Mouse (Mus musculus): ENCODE data around the gene Twf2.

Gene Twf2

DNA sequence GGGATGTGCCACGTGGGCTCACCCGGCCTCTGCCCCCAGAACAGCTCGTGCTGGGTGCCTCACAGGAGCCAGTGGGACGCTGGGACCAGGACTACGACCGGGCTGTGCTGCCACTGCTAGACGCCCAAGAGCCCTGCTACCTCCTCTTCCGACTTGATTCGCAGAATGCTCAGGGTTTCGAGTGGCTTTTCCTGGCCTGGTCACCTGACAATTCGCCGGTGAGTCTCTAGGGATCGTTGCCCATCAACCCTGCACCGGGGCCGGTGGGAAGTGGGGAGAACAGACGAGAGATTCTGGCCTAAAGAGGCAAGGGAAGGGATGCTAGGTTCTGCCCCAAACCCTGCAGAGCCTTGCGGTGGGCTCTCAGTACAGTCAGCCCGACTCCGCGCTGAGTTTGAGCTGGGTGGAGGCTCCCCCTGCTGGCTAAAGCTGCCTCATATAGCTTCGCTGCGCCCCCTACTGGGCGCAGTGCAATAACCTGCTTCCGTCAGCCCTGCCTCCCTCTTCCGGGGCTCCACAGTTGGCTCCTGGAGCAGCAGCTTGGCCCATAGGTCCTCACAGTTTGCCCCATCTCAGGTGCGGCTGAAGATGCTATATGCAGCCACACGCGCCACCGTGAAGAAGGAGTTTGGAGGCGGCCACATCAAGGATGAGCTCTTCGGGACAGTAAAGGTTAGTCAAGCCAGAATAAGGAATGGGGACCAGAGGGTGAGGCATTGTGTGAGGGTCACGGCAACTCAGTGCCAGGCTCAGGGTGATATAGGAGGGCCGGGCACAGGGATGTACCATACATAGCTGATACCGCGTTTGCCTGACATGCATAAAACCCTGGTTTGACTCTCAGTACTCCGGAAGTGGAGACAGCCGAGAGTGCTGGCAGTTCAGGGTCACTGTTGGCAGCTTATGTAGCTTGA, 9.0 kb downstream of the Twf2 start:
- peak; percentile 97 for DNase-seq (ENCODE audit: low read depth, low spot score)

DNA sequence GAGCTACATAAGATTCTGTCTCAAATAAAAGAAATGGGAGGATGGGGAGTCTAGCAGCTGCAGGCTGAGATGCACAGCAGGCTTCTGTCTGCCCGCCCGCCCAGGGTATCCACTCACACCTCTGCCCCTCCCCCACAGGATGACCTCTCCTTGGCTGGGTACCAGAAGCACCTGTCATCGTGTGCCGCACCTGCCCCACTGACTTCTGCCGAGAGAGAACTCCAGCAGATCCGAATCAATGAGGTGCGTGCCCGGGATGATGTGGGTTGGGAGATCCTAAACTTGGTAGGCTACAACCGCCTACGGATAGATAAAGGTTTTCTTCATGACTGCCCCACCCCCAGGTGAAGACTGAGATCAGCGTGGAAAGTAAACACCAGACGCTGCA, 9.7 kb downstream of the Twf2 start:
- DNase-seq (ENCODE audit: low read depth, low spot score): no peak

DNA sequence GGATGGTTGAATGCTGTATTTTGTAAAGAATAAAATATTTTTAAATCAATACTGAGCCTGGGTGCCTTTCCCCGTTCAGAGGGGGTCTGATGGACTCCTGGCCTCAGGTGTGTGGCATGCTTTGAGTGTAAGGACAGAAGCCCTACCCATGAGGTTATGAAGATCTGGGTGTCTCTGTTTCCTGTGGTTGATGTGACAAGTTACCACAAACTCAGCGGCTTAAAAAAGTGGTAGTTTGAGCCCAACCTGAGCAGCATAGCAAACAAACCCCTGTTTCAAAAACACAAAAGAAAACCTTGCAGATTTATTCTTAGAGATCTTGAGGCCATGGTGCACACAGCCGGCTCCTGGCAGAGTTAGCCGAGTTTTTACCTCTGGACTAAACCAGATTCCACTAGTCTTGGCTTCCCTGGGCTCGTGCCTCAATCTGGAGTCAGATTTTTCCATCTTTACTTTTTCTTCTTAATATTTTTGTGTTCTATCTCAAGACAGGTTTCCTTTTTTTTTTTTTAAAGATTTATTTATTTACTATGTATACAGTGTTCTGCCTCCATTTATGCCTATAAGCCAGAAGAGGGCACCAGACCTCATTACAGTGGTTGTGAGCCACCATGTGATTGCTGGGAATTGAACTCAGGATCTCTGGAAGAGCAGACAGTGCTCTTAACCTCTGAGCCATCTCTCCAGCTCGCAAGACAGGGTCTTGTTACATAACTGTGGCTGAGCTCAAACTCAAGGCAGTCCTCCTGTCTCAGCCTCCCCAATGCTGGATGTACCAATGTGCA, 12.6 kb downstream of the Twf2 start:
- DNase-seq (ENCODE audit: low read depth, low spot score): no peak

DNA sequence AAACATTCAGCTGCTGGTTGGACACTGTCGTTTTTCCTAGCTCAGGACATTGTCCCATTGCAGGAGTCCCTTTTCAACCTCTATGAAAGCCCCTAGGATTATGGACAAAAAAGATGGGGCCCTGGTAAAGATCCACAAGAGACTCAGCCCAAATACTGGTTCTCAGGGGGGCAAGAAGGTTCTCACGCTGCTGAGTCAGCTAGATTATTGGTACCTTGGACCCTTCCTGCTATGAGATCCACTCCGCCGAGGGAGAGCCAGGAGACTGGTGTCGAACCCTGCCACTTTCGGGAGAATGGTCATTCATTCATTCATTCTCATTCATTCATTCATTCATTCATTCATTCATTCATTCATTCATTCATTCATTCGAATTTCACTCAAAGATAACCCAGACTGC, 14.1 kb downstream of the Twf2 start:
- no peak for DNase-seq (ENCODE audit: low read depth, low spot score)

DNA sequence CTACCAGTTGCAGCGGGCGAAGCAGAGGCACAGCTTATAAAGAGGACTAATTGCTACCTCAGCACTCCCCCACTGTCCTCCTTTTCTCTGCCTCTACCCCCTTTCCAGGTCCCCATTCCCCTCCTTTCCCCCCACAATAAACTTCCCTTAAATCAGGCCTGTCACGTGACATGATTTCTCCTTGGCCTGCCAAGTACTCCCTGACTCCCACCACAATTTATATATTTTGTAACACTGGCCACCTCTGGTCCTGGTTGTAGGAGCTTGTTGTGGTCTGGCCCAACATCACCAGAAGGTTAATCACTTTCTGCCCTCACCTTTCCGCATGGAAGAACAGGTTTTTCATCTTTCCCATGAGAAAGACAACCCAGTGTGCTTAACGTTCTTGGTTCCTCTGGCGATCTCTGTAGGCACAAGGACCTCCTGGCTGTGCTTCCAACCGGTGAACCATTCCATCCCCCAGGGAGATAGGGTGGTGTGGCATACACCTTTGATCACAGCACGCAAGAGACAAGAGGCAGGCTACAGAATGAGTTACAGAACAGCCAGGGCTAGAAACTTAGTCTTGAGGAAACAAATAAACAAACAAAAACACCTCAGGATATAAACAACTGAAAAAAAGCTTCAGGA, 18.1 kb downstream of the Twf2 start:
- DNase-seq (ENCODE audit: low read depth, low spot score): no peak

DNA sequence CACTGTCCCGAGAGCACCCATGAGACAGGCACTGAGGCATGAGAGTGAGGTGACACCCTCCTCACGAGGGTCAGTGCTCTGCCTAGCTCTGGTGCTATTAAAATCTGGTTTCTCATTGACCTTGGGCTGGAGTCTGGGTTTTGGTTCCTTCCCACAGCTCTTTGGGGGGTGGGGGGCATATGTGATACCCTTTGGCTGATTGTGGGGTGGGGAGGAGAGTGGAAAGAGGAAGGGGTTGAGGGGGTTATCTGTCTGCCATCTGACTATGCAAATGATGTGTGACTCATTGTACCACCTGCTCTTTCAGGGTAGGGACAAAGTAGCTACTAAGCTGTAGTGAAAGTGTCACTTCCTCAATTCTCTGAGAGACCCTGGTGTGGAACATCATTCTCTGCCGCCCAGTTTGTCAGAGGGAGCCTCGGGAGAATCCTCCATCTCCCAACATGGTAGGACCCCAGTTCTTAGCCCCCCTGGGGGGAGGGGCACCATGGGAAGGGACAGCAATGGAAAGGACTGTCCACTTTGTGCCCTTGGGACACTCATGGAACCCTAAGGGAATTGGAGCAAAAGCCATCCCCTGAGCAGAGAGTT, 19.4 kb downstream of the Twf2 start, which contains the start of gene Tlr9:
TSS of gene Tlr9 (plus strand) at position 338 of the 591 bp plus-strand sequence.
- no peak for DNase-seq (ENCODE audit: low read depth, low spot score)

DNA sequence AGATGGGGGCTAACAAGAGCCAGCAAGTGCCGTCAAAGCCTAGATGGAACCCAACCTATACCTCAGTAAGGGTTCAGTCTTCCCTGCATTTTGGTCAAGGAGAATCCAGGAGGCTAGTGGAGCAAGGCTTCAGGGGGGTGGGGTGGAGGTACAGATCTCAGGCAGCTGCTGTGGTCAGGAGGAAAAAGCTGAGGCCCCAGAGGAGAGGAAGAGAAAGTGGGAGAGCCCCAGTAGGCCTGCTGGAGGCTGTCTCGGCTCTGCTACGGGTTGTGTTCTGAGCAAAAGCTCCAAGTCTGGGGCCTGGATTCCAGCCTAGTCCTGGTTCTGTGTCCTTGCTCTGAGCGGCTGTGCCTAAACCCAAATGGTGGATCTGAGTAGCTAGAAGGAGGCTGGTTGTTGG, 20.1 kb downstream of the Twf2 start:
- DNase-seq (ENCODE audit: low read depth, low spot score): no peak

DNA sequence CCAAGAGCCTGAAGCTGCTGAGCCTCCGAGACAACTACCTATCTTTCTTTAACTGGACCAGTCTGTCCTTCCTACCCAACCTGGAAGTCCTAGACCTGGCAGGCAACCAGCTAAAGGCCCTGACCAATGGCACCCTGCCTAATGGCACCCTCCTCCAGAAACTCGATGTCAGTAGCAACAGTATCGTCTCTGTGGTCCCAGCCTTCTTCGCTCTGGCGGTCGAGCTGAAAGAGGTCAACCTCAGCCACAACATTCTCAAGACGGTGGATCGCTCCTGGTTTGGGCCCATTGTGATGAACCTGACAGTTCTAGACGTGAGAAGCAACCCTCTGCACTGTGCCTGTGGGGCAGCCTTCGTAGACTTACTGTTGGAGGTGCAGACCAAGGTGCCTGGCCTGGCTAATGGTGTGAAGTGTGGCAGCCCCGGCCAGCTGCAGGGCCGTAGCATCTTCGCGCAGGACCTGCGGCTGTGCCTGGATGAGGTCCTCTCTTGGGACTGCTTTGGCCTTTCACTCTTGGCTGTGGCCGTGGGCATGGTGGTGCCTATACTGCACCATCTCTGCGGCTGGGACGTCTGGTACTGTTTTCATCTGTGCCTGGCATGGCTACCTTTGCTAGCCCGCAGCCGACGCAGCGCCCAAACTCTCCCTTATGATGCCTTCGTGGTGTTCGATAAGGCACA, 22.7 kb downstream of the Twf2 start:
- no peak for DNase-seq (ENCODE audit: low read depth, low spot score)

DNA sequence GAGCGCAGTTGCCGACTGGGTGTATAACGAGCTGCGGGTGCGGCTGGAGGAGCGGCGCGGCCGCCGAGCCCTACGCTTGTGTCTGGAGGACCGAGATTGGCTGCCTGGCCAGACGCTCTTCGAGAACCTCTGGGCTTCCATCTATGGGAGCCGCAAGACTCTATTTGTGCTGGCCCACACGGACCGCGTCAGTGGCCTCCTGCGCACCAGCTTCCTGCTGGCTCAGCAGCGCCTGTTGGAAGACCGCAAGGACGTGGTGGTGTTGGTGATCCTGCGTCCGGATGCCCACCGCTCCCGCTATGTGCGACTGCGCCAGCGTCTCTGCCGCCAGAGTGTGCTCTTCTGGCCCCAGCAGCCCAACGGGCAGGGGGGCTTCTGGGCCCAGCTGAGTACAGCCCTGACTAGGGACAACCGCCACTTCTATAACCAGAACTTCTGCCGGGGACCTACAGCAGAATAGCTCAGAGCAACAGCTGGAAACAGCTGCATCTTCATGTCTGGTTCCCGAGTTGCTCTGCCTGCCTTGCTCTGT, 23.3 kb downstream of the Twf2 start:
- no peak for DNase-seq (ENCODE audit: low read depth, low spot score)

DNA sequence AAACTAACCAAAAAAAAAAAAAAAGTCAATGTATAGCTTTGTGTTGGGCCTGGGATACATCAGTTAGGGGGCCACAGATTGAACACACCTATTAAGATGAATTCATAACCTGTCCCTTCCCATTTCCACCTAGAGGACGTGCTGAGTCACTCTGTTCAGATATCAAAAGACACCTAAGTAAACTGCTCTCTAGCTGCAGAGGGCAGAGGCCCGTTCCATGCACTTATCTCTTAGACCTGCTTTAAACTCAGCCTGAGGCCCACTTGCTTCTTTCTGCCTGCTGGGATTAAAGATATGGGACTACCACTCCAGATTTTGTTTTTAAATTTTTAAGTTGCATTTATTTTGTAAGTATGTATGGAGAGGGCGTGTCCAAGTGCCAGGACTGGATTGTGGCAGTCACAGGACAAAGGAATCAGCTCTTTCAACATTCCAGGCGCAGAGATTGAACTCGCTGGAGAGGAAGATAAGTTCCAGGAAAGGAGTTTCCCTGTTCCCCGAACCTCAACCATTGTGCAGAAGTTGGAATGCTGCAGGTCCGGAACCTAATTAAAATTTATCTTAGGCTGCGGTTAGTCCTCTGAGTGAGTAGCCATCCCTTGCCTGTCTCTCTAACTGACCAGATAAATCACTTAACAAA, 25.0 kb downstream of the Twf2 start:
- DNase-seq (ENCODE audit: low read depth, low spot score): no peak

DNA sequence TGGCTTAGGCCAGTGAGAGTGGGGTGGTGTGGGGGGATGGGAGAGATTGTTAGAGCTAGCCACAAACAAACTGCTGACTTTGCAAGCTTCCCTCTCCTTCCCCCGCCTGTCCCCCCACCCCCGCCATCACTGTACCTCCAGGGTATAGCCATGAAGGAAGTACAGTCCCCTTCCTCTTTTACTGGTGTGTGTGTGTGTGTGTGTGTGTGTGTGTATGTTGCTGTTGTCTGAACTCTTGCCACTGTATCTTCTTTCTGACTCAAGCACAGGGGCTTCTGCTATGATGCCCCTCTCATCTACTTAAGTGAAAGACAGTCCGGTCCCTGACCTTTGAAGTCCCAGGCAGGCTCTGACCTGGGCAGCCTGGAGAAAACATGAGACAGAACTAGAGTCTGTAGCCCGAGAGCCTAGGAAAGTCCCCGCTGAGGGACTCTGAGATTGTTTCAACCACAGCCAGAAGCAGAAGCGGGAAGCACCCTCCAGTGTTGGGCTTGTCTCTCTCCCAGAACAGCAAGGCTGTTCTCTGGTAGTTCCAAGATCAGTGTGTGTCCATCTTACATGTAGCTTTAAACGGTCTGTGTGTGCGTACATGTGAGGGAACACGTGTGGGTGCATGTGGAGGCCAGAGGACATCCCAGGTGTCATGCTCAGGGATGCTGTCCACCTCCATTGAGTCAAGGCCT, 27.3 kb downstream of the Twf2 start:
- DNase-seq (ENCODE audit: low read depth, low spot score): no peak

DNA sequence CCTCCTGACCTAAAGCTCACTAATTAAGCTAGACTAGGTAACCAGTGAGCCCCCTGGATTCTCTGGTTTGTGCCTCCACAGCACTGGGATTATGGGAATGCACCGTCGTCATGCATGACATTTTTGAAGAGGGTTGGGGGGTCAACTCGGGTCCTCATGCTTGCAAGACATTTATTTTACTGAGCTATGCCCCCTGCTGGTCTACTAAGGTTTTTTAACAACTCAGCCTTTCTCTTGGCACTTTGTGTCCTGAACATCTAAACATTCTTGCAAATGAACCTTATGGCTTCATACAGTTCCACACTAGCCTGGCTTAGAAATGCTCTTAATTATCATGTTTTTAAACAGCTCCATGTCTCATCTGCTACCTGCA, 27.8 kb downstream of the Twf2 start:
- no peak for DNase-seq (ENCODE audit: low read depth, low spot score)

DNA sequence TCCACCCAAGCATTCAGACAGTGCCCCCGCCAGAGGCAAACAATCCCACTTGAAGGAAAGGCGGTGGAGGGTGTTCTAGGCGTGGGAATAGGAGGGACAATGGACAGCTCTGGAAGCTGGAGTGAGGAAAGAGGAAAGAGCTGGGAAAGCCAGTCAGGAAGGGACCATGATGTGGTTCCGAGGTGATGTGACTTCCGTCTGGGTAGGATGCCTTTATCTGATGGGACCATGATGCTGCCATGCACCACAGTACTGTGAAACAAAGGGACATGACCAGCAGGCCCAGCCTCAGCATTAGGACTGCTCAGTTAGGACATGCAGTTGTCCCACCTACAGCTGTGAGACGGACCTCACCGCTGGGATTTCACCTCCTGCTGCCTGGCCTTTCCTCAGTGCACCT, 28.3 kb downstream of the Twf2 start:
- DNase-seq (ENCODE audit: low read depth, low spot score): no peak

DNA sequence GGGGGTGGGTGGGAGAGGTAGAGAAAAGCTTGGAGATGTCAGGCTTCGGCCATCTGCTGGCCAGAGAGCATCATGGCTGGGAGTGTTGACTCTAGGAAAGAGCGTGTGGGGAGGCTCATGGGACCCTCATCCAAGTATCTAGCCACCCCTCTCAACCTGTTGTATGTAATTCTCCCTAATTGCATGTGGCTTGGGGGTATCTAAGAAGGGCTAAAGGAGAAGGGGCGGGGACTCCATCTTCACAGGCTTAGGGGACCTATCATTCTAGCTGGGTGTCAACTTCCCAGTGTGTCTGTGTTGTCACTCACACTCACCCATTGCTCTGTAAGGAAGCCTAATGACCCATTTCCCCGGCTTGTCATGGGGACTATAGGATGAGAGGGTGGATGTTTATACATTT, 28.9 kb downstream of the Twf2 start:
- no peak for DNase-seq (ENCODE audit: low read depth, low spot score)

DNA sequence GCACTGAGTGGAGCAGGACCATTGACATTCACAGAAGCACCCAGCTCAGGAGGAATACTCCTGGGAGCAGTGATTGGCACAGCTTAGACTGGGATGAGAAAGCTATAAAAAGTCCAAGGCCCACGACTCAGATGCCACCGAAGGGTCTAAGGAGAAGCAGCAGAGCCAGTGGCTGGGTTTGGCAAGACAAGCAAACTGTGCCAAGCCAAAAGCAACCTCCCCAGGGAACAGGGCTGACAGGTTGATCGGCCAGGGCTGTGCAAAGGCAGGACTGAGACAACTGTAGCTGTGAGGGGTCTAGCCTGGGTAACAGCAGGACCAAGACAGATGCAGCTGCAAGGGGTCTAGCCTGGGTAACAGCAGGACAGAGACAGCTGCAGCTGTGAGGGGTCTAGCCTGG, 30.0 kb downstream of the Twf2 start:
- no peak for DNase-seq (ENCODE audit: low read depth, low spot score)

DNA sequence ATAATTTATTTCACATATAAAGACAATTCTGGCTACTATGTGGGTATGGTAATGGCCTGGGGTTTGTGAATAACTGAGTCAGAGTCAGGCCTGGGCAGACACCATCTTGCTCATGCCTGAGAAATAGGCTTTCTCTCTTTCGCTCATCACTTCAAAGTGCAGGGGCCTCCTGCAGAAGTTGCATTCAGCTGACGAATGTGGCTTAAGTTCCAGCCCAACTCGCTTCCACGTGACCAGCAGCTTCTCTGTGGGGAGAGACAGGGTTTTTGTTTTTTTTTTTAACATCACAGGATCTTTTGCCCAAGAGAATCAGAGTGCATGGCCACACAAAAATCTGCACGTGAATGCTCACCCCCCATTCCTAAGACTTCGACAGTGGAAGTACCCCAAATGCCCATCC, 31.0 kb downstream of the Twf2 start:
- no peak for DNase-seq (ENCODE audit: low read depth, low spot score)

DNA sequence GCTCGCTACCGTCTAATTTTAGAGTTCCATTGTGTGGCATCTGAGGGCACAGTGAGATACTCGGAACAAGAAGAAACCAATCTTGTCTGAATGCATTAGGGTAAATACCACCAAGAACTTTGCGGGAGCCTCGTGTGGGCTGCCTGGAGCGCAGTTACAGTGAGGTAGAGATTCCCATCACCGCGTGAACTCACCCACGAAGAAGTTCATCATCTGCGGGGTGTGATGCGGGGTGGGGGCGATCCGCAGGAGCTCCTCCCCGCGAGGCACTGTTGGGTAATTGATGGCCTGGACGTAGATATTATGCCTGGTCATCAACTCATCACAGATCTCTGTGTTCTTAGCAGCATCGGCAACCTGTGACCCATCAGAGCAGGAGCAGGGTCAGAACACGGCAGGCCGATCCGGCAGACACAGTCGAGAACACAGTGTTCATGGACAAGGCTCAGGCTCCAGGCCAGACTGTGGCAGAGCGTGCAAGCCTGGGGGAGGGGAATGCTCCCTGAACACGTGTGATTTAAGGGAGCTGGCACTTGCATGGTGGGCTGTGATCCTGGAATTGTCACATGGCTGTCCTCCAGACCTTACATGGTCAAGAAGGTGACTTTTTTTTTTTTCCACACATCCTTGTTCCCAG, 32.4 kb downstream of the Twf2 start:
- no peak for DNase-seq (ENCODE audit: low read depth, low spot score)

DNA sequence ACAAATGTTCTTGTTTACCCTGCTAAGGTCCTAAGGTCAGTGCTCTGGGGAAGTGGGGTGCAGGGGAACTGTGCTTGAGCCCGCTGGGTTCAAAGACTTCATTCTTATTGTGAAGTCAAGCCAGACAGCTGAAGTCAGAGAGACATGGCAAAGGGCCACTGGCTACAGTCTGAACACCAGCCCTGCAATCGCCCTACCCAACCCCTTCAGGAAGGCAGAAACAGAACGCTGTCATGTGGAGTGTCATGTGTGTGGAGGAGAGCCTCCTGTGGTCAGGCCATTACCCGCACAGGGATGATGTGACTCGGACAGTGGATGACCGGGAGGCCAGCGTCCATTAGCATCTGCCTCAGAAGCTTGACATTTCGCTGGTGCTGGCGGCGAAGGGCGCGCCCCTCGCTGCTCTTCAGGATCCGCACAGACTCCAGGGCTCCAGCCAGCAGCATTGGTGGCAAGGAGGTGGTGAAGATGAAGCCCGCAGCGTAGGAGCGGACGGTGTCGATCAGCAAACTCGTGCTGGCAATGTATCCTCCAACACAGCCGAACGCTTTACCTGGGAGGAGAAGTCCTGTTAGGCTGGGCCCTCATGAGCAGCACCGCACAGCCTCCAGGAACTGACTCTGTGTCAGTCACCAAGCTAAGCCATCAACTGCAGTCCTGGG, 33.4 kb downstream of the Twf2 start:
- DNase-seq (ENCODE audit: low read depth, low spot score): no peak

DNA sequence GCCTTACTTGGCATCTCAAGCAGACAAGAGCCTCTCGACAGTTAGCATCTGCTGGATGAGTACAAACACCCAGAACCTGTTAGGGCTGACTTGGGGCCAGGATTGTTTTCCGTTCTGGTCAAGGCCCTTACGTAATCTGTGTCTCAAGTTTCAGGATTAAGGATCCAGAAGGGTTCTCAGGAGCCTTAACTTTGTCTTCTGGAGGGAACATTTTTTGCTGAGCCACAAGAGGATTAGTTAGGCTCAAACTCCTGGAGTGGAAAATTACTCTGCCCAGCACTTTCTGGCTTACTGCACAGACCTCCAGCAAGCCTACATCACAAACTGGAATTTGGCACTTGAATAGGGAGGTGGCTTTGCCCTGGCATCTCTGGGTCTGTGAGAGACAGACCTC, 33.9 kb downstream of the Twf2 start:
- DNase-seq (ENCODE audit: low read depth, low spot score): no peak
